Mouse (Mus musculus) heart, adult 2 months (tissue): ENCODE measurements around the gene Txndc16. TPM values are rescaled to one million over a fixed set of nuclear protein-coding genes. Genes with fewer than 3 reads are reported as not detected.

Experiments used
- DNase-seq, 2 experiments: peaks; one replicate each; pipeline ENCODE4 v3.0.0; 2021
- H3K27ac ChIP-seq: fragments of 200-600 bp; 2 replicates; pipeline ENCODE4 v1.8.1; 2022
- H3K27me3 ChIP-seq: fragments of 200-500 bp; 2 replicates; pipeline ENCODE4 v1.6.1; 2012; ENCODE audit warnings: mild to moderate bottlenecking, low read length, inconsistent platforms, mixed read lengths; ENCODE audit not compliant: control insufficient read depth, insufficient read depth
- H3K36me3 ChIP-seq: fragments of 200-500 bp; 2 replicates; pipeline ENCODE4 v1.6.1; 2012; ENCODE audit warnings: low read length, inconsistent platforms; ENCODE audit not compliant: control insufficient read depth, insufficient read depth
- H3K4me1 ChIP-seq: fragments of 200-500 bp; 2 replicates; pipeline ENCODE4 v1.6.1; 2011; ENCODE audit warnings: low read length; ENCODE audit not compliant: control insufficient read depth, insufficient read depth
- H3K4me3 ChIP-seq: fragments of 200-600 bp; 2 replicates; pipeline ENCODE4 v1.8.1; 2022
- H3K79me2 ChIP-seq: fragments of 200-500 bp; replicated peaks from 2 replicates; pipeline ENCODE4 v1.6.1; 2012; ENCODE audit warnings: mild to moderate bottlenecking, inconsistent platforms, low read length, moderate library complexity, mixed read lengths; ENCODE audit not compliant: control insufficient read depth, insufficient read depth
- H3K9ac ChIP-seq: fragments of 200-500 bp; 2 replicates; pipeline ENCODE4 v1.6.1; 2012; ENCODE audit warnings: low read depth, mild to moderate bottlenecking, control low read depth, inconsistent platforms, low read length, mixed read lengths
- CTCF ChIP-seq: fragments of 200-600 bp; IDR thresholded peaks from 2 replicates; pipeline ENCODE4 v1.8.1; 2022; ENCODE audit warnings: antibody characterized with exemption, mild to moderate bottlenecking, moderate library complexity
- EP300 ChIP-seq: fragments of 200-500 bp; IDR thresholded peaks from 2 replicates; pipeline ENCODE4 v1.6.1; 2011; ENCODE audit warnings: low read depth, low read length, control low read depth; ENCODE audit not compliant: insufficient read depth
- POLR2A ChIP-seq: fragments of 200-500 bp; IDR thresholded peaks from 2 replicates; pipeline ENCODE4 v1.6.1; 2011; ENCODE audit warnings: mild to moderate bottlenecking, low read depth, low read length, control low read depth; ENCODE audit not compliant: insufficient read depth
- WGBS: fragments of 180-500 bp; shearing (Covaris S2); methylation state at CpG from one replicate; pipeline ENCODE4 v1.1.7; 2018; 5-methylcytosine and 5-hydroxymethylcytosine counted together
- intact Hi-C: fragments of 180-260 bp; cut with DNase I; formaldehyde crosslinking; loops from one replicate; pipeline ENCODE4 v1.15.1; 2025
- polyA plus RNA-seq: library from polyadenylated mRNA; depleted of rRNA; stranded (reverse); fragments of >200 nt; gene quantifications from 2 replicates; pipeline ENCODE4 v1.2.3, GENCODE M21; 2012
- total RNA-seq, 2 experiments: library from RNA; stranded (reverse); gene quantifications; 2 replicates each; pipeline ENCODE4 v1.2.3; 2021

Txndc16 gene
- total and polyA plus RNA-seq, 3 experiments = 5.2 to 12.3 (median 11.2) TPM

DNA sequence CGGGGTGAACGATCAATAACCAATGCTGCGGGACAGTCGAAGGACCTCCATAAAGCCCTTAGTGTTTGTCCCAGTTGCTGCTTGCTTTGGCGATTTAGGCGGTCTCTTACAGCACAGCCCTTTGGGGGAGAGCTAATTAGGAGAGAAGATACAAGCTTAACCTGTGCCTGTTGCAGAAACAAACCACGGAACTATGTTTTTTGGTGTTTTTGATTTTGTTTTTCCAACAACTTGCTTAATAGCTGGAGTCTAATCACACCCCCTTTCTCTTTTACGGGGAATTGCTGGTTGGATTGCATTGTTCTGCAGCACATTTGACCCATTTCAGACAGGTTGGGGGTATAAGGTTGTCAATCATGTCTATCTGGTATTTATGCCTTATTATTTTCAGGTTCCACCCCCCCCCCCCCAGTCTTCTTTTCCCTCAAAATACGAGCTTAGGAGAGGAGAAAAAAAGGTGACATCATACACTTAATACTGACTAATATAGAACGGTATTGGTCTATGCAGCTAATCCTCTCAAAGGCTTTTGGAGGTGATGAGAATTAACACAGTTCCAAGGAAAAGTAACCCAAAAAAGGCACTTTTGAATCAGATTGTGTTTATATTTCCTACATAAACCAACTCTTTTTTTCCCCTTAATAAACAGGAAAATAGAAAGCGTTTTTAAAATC is 966 bp upstream of the Txndc16 start:
- TF ChIP-seq CTCF (peak; percentile 20; the same call in 1 of the 2 replicates), EP300 (no peak), POLR2A (no peak)
- Histone ChIP-seq H3K9ac (peak overlapping the region; percentile 80), H3K36me3 (no peaks in the 10 kb centered on the region), H3K4me1 (no peaks in the 10 kb centered on the region), H3K27ac (peak overlapping the region; percentile 71), H3K79me2 (no peaks in the 10 kb centered on the region), H3K4me3 (peak overlapping the region; percentile 57), H3K27me3 (no peaks in the 10 kb centered on the region)
- intact Hi-C loops = loop anchor here (5.0 to 10.0 kb wide), 2 partner anchors 96 to 434 kb away; partner anchors contain the start of genes Ddhd1 and Ero1l
- DNase-seq = no peak
- WGBS = 12% methylated on average over 11 of the region's 11 CpGs

GRCm38 (mm10) chr14:45219281-45220089 is 643 bp downstream of the Txndc16 start, which contains the start of gene Gpr137c:
Gene Gpr137c, plus strand, starts transcription at chr14:45219717.
- peak within 1 kb of the TSS; percentile 57 for H3K4me3 ChIP-seq
- peak within 1 kb of the TSS; percentile 71 for H3K27ac ChIP-seq
- peak within 1 kb of the TSS; percentile 80 for H3K9ac ChIP-seq
- intact Hi-C loops = loop anchor here (5.0 to 10.0 kb wide), 2 partner anchors 98 to 435 kb away; partner anchors contain the start of genes Ddhd1 and Ero1l
- WGBS = under 1% methylated on average over 85 of the region's 86 CpGs
- H3K36me3 ChIP-seq = no peaks in the 10 kb centered on the region
- no peaks in the 10 kb centered on the region for H3K79me2 ChIP-seq
- DNase-seq = peak; percentile 96 to 99
- no peaks in the 10 kb centered on the region for H3K4me1 ChIP-seq
- H3K27me3 ChIP-seq = no peaks in the 10 kb centered on the region
- TF ChIP-seq CTCF (no peak), EP300 (0 out of 2 replicates have a peak, but pooled peaks have one; percentile 46), POLR2A (peak; percentile 60)

DNA sequence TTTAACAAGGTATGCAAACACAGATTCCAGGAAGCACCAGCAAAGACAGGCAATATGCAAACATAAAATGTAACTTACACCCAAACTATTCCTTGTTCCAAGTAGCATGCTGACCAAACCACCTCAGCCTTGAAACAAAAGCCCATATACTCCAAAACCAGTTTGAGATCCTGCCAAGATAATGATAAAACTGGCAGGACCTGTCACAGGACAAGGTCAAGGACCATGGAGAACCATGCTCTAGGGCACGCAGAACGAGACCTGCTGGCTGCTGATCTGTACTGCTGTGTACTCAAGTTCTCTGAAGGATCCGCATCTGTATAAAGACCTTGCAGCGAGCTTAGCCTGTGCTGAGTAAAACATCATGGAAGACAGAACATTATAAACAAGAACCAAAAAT is 2.4 kb downstream of the Txndc16 start:
- Histone ChIP-seq H3K4me3 (no peak overlapping the region), H3K27me3 (no peaks in the 10 kb centered on the region), H3K4me1 (no peaks in the 10 kb centered on the region), H3K36me3 (no peaks in the 10 kb centered on the region), H3K9ac (no peak overlapping the region), H3K27ac (no peak overlapping the region), H3K79me2 (no peaks in the 10 kb centered on the region)
- DNase-seq = no peak
- intact Hi-C loops = no loop called here
- WGBS = 91% methylated on average over 4 of the region's 4 CpGs
- TF ChIP-seq POLR2A = no peak
- TF ChIP-seq CTCF = no peak
- no peak for TF ChIP-seq EP300

DNA sequence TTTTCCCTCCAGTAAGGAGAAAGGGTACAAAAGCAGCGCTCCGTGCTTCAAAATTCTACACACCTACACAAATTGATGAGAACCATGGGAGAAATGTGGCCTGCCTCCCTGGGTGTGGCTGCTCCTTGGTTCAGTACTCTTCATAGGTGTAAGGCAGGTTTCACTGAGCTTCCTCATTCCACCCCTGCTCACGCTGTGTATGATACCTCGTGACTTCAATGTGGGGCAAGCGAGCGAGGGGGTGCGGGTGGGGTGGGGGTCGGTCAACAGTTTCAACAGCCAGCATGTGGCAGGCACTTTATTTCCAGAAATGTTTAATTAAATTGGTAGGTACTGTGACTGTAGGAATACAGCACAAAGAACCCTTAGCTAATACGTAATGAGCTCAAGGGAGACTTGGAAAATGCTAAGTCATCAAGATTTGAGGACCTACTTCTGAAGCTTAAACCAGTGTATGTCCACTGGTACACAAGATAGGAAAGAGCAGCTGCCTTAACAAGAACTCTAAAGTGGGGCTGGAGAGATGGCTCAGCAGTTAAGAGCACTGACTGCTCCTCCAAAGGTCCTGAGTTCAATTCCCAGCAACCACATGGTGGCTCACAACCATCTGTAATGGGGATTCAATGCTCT is 3.3 kb downstream of the Txndc16 start:
- no peaks in the 10 kb centered on the region for H3K27me3 ChIP-seq
- WGBS = 96% methylated on average over 9 of the region's 9 CpGs
- intact Hi-C loops = no loop called here
- no peak overlapping the region for H3K4me3 ChIP-seq
- no peak overlapping the region for H3K27ac ChIP-seq
- TF ChIP-seq EP300 = no peak
- TF ChIP-seq CTCF = no peak
- TF ChIP-seq POLR2A = no peak
- H3K36me3 ChIP-seq = no peaks in the 10 kb centered on the region
- no peaks in the 10 kb centered on the region for H3K4me1 ChIP-seq
- peak in 1 of 2 experiments; percentile 14 for DNase-seq
- no peaks in the 10 kb centered on the region for H3K79me2 ChIP-seq
- no peak overlapping the region for H3K9ac ChIP-seq

DNA sequence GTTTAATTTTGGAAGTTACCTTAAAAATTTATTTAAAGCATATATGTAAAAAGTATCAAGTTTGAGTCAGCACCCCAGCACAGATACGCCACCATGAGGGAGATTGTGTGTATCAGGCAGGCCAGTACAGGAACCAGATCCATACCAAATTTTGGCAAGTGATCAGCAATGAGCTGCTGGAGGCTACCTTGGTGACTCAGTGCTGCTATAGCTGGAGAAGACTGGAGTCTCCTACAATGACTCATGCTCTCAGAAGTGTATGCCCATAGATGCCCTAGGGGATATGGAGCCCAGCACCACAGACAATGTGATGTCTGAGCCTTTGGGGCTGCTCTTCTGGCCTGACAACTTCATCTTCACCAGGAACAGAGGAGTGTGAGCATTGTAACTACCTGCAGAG is 8.7 kb downstream of the Txndc16 start:
- Histone ChIP-seq H3K9ac (no peak overlapping the region), H3K36me3 (no peaks in the 10 kb centered on the region), H3K27me3 (no peaks in the 10 kb centered on the region), H3K79me2 (no peaks in the 10 kb centered on the region), H3K4me1 (no peaks in the 10 kb centered on the region), H3K27ac (no peak overlapping the region), H3K4me3 (no peak overlapping the region)
- WGBS = 92% methylated on average over 1 of the region's 1 CpGs
- intact Hi-C loops = no loop called here
- no peak for DNase-seq
- no peak for TF ChIP-seq EP300
